Mouse (Mus musculus) right cerebral cortex, postnatal 4 days (tissue): Measurements from ENCODE around the gene Itk.

Experiments
- DNase-seq: peaks from one replicate; pipeline ENCODE4 v3.0.0-alpha.2; 2022

Gene Itk

GRCm38 (mm10) chr11:46305881-46306520 lies 83.3 kb downstream of the Itk start:
- no peak for DNase-seq

DNA sequence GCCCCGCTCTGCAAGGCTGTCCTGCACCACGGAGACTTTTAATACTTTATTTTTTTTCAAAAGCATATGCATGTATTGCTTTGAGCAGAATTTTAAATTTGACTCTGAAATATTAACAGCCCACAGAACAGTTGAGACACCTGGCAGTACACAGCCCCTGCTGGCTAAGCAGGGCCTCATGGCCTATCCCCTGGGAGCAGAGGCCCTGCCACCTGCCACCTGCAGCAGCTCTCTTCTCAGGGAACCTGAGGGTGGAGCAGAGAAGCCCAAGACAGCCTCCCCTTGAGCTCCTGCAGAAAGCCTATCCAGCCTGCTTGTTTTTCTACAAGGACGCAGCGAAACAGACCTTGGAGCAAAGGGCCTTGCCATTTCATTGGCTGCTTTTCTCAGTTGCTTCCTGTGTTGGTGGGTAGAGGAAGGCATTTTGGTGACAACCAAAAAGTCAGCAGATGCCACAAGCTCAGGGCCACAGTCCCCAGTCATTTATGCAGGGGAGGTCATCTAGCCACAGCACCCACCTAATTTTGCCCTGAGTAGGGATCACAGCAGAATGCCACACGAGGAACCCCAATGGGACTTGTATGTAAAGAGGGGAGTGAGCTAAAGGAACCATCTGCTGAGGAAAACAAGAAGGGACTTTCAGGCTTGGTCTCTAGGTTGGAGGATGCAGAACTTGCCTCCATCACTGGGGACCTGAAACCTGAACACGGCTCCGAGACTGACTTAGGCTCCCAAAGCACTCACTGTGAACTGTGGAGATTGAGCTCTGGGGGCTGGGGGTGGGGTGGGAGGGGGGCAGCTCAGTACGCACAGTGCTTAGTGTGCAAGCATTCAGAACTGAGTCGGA lies 84.2 kb downstream of the Itk start:
- no peak for DNase-seq

DNA sequence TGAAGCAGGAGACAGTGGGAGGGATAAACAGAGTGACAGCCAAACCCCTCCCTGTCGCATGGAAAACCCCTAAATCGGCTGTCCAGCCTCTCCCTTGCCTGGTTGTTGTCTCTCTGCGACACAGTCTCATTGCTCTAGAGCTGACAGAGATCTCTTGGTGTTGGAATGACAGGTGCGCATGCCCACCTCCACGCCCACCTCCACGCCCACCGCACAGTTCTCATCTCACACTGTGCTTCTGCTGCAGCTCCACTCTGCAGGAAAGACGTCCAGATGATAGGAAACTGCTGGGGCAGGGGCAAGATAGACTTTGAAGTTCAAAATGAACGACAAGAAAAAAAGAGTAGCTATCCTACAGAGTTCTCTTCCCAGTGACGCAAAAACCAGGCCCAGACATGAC lies 85.2 kb downstream of the Itk start:
- no peak for DNase-seq

DNA sequence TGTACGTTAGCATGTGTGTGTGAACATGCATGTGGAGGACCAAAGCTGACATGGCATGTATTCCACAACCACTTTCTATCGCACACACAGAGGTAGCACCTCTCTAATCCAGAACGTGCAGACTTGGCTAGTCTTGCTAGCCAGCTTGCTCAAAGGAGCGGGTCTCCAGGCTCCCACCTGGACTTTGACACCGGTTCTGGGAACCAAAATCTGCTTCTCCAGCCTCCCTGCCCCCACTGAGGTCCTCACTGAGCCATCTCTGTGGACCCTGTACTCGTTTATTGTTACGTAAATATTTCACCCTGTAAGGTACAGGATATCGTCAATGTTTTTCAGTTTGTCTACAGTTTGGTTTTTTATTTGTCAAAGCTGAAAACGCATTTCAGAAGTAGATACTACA lies 86.8 kb downstream of the Itk start:
- DNase-seq, result no peak

GRCm38 (mm10) chr11:46301579-46302248 lies 87.6 kb downstream of the Itk start:
- no peak for DNase-seq

GRCm38 (mm10) chr11:46299901-46300300 lies 89.4 kb downstream of the Itk start:
- no peak for DNase-seq

DNA sequence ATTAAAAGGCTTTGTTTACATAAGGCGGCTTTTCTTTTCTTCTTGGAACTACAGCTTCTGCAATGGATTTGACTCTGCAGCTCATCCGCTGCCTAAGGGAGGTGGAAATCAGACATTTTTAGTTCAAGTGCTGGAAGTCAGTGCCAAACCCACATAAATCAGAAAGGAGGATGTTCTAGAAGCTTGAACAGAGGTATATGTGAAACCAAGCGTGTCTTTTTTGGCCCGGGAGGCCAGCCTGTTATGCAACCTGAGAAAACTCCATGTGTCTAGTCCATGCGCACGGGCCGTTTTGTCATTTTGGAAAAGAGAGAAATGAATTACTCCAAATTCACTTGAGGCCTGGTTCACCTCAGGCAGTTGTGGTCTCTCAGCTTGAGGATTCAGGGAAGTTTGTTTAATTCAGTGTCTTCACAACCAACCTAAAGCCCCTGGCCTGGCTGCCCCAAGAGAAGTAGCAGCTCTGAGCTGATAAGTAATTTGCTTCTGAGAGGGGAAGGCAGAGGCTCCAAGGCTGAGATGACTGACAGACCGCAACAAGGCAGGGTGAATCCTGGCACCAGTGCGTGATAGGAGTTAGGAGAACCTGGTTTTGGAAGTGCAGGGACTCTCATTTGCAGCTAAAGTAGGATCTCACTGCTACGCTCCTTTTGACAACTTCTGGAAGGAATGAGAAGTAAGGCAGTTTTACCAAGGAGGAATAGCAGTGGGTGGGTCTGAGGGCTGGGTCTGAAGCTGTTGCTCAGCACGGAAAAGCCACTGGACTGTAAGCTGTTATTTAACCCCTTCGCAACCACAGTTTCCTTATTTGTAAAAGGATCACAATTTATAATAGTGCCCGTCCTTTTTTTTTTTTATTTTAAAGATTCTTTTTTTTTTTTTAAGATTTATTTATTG lies 90.2 kb downstream of the Itk start:
- no peak for DNase-seq

- no peak for DNase-seq
Observed at GRCm38 (mm10) chr11:46294390-46294789, 94.9 kb downstream of the Itk start.

DNA sequence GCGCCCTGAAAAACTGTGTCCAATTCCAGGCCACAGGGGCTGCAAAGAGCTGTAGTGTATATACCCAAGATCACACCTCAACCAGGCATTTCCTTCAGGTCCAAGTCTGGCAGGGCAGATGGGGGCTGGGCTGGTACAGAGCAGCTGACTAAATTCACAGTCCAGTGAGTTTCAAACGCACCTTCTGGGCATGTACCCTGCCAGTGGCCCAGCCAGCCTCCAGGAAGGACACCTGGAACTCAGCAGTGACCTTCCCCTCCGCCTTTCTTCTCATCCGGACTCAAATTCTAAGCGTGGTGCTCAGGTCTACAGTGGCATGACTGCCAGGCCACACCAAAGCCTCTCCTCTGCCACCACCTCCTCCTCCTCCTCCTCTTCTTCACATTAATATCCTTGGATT lies 95.8 kb downstream of the Itk start:
- no peak for DNase-seq

- DNase-seq, result no peak
Observed at GRCm38 (mm10) chr11:46290988-46291405, 98.3 kb downstream of the Itk start.

DNA sequence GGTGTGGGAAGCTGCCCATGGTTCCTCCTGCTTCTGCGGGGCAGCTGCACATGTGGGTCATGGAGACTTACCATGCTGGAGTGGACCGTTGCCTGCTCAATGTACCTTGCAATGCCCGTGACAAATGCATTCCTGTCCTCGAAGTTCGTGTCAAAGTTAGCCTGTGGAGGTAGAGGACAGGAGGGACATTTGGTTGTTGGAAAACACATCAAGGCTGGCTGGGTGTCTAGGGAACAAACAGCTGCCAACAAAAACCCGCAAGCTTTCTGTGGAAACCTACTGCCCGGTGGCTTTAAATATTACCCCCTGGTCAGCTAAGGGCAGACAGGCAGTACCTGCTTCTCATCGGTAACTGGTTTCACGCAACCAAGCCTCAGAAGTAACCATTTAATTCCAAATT lies 99.8 kb downstream of the Itk start:
- DNase-seq, result no peak

DNA sequence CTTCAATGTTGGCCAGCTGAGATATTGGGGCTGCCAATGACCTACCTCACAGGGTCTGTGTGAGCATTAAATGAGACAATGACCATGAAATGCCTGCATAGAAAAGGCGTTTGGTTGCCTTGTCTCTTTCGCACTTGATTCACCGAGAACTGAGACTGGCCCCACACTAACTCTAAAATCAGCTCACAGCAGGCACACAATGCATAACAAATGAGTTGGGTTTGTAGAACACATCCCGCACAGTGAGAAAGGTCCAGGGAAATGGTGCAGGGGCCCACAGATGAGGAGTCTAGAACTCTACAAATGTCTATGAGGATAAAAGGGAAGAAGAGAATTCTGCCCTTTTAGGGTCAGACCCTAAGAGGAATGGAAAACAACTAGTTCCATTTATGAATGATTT lies 100.3 kb downstream of the Itk start:
- DNase-seq, result no peak

- no peak for DNase-seq
Observed at GRCm38 (mm10) chr11:46288091-46288490, 101.2 kb downstream of the Itk start.

DNA sequence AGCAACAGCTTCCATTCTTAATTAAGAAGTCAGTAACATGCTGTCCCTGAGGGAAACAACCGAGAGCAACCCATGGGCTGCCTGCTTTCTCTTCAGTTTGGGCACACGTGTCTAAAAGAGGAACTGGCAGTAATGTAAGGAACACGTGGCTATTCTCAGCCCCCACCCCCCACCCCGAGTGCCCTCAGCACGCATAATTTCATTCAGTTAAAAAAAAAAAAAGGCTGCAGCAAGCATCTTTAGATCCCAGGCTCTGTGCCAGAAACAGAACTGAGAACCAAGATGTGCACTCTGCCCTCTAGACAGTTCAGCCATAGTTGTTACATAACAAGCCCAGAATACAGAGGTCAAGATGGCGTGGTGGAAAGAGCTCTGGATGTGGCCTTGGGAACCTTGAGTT lies 102.5 kb downstream of the Itk start:
- DNase-seq, result no peak

GRCm38 (mm10) chr11:46283800-46284199 lies 105.5 kb downstream of the Itk start:
- DNase-seq, result no peak

DNA sequence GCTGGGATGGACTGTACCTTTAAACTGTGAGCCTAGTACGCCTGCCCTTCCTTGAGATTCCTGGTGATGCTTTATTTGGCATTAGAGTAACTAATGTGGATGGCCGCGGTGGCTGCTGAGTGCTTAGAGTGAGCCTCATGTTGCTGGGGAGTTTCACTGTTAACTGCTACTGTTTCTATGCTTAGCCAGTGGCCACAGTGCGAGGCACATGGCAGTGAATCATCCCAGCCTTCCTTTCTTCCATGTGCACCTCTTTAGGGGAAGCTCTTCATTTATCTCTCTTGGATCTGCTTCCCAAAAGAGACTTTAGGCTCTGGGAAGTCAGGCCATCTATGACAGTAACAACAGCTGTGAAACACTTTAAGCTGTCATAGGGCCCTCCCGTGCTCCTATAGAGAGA lies 106.7 kb downstream of the Itk start:
- DNase-seq, result no peak

- no peak for DNase-seq
Observed at GRCm38 (mm10) chr11:46278709-46279108, 110.6 kb downstream of the Itk start.

DNA sequence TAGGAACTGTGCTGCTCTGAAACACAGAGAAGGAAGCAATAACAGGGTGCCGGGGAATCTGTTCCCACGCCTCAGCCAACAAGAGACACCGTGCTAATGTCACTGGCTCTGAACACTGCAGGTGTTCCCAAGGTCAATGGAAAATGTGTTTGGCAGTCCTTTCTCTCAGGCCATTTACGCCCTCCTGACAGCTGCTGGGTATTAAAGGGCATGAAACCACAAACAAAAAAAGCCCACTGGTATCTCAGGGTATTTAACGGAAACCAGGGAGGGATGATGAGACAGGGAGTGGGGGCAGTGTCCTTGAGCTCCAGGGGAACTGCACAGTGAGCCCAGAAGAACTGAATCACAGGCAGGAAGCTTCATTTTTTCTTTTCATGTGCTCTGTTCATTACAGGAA lies 111.2 kb downstream of the Itk start:
- no peak for DNase-seq

DNA sequence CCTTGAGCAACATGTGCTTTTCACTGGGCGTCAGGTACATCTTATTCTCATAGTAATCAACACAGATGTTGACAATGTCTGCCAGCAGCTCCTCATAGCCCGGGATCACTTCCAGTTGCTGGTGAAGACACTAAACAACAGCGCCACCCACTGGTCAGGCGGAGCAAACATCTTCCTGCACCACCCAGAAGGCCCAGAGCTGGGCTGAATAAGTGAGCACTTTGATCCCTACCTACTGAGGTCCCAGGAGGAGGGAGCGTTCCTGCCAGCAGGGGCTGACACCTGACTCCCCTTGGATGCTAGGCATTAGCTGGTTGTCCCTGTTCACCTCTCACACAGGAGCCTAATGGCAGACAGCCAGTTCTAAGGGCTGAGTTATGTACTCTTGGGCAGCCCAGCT lies 112.5 kb downstream of the Itk start:
- peak; percentile 59 for DNase-seq

DNA sequence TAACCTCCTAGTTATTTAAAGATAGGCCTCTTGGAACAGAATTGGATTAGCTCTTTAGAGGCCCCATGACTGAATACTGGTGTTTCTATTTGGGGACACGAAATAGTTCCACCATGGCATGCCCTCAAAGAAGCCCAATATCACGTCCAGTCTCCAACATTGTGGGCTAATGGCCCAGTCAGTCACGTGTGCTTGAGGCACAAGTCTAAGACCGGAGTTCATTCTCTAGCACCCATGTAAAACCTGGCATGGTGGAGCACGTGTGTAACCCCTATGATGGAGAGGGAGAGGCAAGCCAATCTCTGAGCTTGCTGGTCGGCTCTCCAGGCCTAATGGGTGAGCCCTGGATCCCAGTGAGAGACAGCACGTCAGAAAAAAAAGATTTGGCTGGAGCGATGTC lies 113.1 kb downstream of the Itk start:
- DNase-seq, result no peak

DNA sequence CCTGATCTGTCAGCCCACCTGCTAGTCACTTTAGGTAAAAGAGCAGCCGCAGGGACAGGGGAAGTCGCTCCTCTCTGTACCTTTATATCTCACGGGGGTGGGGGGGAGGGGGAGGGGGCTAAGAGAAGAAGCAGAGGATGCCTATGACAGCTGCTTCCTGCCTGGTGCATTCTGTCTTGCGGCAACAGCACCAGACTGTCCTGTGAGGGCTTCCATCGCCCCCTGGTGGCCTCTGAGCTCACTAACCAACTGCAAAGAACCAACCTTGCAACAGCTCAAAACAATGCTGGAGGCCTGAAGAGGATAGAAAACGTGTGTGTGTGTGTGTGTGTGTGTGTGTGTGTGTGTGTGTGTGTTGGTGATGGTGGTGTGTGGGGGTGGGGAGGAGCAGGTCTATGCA lies 114.0 kb downstream of the Itk start:
- peak; percentile 82 for DNase-seq
